Mouse (Mus musculus) liver, embryonic 12.5 days (tissue): ENCODE measurements around the gene Prep. TPM values are rescaled to one million over a fixed set of nuclear protein-coding genes. Genes with fewer than 3 reads are reported as not detected.

Source experiments
- ATAC-seq: fragments of 200-750 bp; cut with Nextera tagmentation; 2 replicates; pipeline ENCODE4 v1.8.0; 2017; ENCODE audit warnings: moderate number of reproducible peaks, mild to moderate bottlenecking, moderate library complexity
- H3K27ac ChIP-seq: fragments of 300-500 bp; sonication (generic); 2 replicates; pipeline ENCODE4 v1.5.1; 2016; ENCODE audit warnings: mild to moderate bottlenecking
- H3K27me3 ChIP-seq: fragments of 300-500 bp; sonication (generic); replicated peaks from 2 replicates; pipeline ENCODE4 v1.6.1; 2016; ENCODE audit warnings: mild to moderate bottlenecking, moderate library complexity
- H3K36me3 ChIP-seq: fragments of 300-500 bp; sonication (generic); 2 replicates; pipeline ENCODE4 v1.6.1; 2016; ENCODE audit warnings: mild to moderate bottlenecking, moderate library complexity
- H3K4me1 ChIP-seq: fragments of 300-500 bp; sonication (generic); 2 replicates; pipeline ENCODE4 v1.6.1; 2016
- H3K4me2 ChIP-seq: fragments of 300-500 bp; sonication (generic); 2 replicates; pipeline ENCODE4 v1.6.1; 2016; ENCODE audit warnings: mild to moderate bottlenecking, moderate library complexity
- H3K4me3 ChIP-seq: fragments of 300-500 bp; sonication (generic); 2 replicates; pipeline ENCODE4 v1.5.1; 2016; ENCODE audit warnings: mild to moderate bottlenecking, moderate library complexity
- H3K9ac ChIP-seq: fragments of 300-500 bp; sonication (generic); 2 replicates; pipeline ENCODE4 v1.6.1; 2016; ENCODE audit warnings: mild to moderate bottlenecking, moderate library complexity
- H3K9me3 ChIP-seq: fragments of 300-500 bp; sonication (generic); replicated peaks from 2 replicates; pipeline ENCODE4 v1.6.1; 2016; ENCODE audit warnings: mild to moderate bottlenecking, moderate library complexity
- whole genome bisulfite sequencing: fragments of 180-500 bp; shearing (Covaris S2); methylation state at CpG from one replicate; pipeline ENCODE4 v1.1.7; 2016; ENCODE audit not compliant: insufficient replicate concordance; 5-methylcytosine and 5-hydroxymethylcytosine counted together
- polyA plus RNA-seq: library from polyadenylated mRNA; unstranded; fragments of >200 nt; fragmentation: Nextera tagmentation; extraction: Ambion mirVana; gene quantifications from 2 replicates; pipeline ENCODE4 v1.2.1, GENCODE M21; 2016

Gene Prep
- polyA plus RNA-seq, 1 experiment from 2014 or later: 15.7 TPM

DNA sequence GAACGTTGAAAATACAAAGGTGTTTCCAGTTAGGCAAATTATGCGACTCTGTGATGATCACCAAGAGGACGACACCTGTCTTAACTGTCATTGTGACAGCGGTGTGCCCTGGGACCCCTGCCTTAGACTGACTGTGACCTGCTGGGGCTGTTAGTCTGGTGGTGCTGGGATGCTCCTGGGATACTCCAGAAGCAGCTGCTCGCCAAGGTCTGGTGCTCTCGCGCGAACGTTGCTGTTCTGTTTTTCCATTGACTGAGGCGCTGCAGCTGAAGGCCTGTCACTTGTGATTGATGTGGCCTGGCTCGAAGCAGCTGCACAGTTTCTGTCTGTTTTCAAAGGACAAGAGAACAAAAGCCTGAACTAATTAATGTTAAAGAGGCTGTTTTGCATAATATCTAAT, 36.2 kb downstream of the Prep start:
- Histone ChIP-seq H3K27me3 (no peaks in the 10 kb centered on the region), H3K36me3 (peaks cover 43% of the 10 kb centered on the region), H3K4me1 (peaks cover 14% of the 10 kb centered on the region), H3K27ac (no peak overlapping the region), H3K4me3 (no peak overlapping the region), H3K9me3 (0 out of 2 replicates have a peak, but pooled peaks cover 3% of the 10 kb centered on the region), H3K9ac (no peak overlapping the region), H3K4me2 (no peak overlapping the region)
- no peak for ATAC-seq
- 72% methylated on average over 11 of the region's 11 CpGs for WGBS

DNA sequence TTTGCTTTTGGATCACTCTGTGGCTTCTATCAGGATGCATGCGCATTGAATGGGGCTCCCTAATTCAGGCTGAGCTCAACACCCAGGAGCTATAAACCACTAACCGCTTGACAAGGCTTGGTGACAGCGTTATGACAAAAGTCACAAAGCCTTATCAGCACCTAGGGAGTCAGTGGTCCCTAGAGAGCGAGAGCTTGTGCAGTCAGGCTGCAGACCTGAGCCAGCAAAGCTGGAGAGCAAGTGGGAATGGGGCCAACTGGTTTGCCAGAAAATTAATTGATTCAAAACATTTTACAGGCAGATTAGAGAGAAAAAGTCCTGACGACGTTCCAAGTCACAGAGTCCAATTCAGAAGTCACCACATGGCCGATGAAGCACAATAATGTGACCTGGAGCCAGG, 37.1 kb downstream of the Prep start:
- no peaks in the 10 kb centered on the region for H3K27me3 ChIP-seq
- H3K9ac ChIP-seq: no peak overlapping the region
- peaks cover 14% of the 10 kb centered on the region for H3K4me1 ChIP-seq
- H3K4me2 ChIP-seq: no peak overlapping the region
- WGBS: 48% methylated on average over 7 of the region's 7 CpGs
- peaks cover 43% of the 10 kb centered on the region for H3K36me3 ChIP-seq
- no peak overlapping the region for H3K4me3 ChIP-seq
- H3K9me3 ChIP-seq: 0 out of 2 replicates have a peak, but pooled peaks cover 1% of the 10 kb centered on the region
- no peak overlapping the region for H3K27ac ChIP-seq
- no peak for ATAC-seq

DNA sequence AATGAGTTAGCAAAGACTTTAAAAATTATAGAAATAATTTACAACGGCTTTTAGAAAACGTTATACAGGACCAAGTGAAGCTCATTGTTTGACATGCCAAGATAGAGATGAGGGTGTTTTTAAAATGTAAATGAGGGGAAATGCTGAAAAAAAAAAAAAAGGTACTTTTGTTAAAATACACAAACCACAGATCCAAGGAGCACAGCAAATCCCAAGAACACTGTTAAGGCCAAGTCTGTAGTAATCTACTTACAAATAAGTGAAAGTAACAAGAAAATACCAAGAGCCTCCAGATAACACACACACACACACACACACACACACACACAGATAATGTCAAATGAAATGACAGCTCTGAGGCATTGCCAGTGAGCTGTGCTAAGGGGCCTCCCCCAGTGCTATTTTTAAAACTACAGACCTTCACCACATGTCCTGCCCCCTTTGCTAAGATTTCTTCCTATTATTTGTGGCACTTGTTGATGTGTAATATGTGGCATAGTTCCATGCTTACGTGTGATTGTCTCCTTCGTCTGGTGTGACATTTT, 37.6 kb downstream of the Prep start:
- no peak for ATAC-seq
- 68% methylated on average over 4 of the region's 4 CpGs for WGBS
- no peaks in the 10 kb centered on the region for H3K9me3 ChIP-seq
- no peak overlapping the region for H3K9ac ChIP-seq
- no peak overlapping the region for H3K27ac ChIP-seq
- peaks cover 14% of the 10 kb centered on the region for H3K4me1 ChIP-seq
- no peak overlapping the region for H3K4me3 ChIP-seq
- H3K36me3 ChIP-seq: peaks cover 43% of the 10 kb centered on the region
- H3K4me2 ChIP-seq: no peak overlapping the region
- H3K27me3 ChIP-seq: no peaks in the 10 kb centered on the region

DNA sequence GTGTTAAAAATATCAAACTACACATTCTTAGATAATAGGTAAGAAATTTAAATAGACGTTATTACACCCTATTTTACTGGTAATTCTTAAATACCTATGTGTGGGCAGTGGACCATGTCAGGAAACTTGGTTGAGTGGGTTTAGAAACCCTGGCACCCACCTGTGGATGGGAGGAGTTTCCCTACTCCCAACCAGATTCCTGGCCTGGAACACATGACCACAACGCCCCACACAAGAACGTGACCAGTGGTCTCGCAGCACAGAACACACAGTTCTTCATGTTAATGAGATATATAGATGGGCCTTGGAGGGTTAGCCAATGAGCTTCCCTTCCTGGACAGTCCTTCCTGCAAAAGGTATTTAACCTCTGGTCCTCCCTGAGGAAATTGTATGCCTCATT, 39.5 kb downstream of the Prep start:
- Histone ChIP-seq H3K4me2 (no peak overlapping the region), H3K4me3 (no peak overlapping the region), H3K9ac (no peak overlapping the region), H3K27ac (no peak overlapping the region), H3K36me3 (peaks cover 42% of the 10 kb centered on the region), H3K27me3 (no peaks in the 10 kb centered on the region), H3K4me1 (peaks cover 14% of the 10 kb centered on the region), H3K9me3 (no peaks in the 10 kb centered on the region)
- no peak for ATAC-seq
- 70% methylated on average over 4 of the region's 4 CpGs for WGBS

DNA sequence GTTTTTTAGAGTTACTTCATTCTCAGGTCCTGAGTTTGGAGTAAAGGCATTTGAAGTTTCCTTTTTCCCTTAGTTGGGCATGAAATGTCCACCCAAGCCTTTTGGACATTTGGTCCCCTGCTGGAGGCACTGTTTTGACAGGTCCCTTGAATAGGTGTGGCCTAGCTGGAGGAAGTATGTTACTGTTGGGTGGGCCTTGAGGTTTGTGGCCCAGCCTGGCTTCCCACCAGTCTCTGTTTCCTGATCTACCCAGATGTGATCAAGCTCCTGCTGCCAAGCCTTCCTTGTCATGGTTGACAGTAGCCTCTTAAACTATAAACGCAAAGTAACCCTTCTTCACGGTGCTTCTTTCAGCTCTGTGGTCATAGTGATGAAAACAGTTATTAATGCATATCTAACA, 40.3 kb downstream of the Prep start:
- no peak for ATAC-seq
- 52% methylated on average over 2 of the region's 2 CpGs for WGBS
- Histone ChIP-seq H3K4me3 (no peak overlapping the region), H3K9me3 (no peaks in the 10 kb centered on the region), H3K4me1 (peaks cover 14% of the 10 kb centered on the region), H3K36me3 (peaks cover 50% of the 10 kb centered on the region), H3K9ac (no peak overlapping the region), H3K27me3 (no peaks in the 10 kb centered on the region), H3K27ac (no peak overlapping the region), H3K4me2 (no peak overlapping the region)

DNA sequence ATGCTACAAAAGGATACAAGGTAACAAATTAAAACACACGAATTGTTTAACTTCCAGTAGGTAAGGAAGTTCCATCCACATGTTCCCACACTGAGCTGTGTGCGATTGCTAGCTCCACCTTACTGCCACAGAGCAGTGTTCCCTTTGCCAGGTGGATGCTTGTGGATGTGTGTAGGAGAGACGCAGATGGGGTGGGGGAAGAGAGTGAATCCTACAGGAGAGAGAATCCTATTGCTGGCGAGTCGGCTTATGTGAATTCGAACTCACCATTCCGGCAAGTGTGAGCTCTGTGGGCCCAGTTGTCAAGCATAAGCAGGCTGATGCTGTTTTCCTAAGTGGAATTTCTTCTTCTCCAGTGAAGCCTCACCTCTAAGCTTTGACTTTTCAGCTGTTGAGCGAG, 42.0 kb downstream of the Prep start:
- Histone ChIP-seq H3K4me2 (no peak overlapping the region), H3K27me3 (no peaks in the 10 kb centered on the region), H3K9ac (no peak overlapping the region), H3K4me1 (peaks cover 8% of the 10 kb centered on the region), H3K4me3 (no peak overlapping the region), H3K9me3 (no peaks in the 10 kb centered on the region), H3K36me3 (peaks cover 56% of the 10 kb centered on the region), H3K27ac (no peak overlapping the region)
- 83% methylated on average over 8 of the region's 8 CpGs for WGBS
- ATAC-seq: no peak

DNA sequence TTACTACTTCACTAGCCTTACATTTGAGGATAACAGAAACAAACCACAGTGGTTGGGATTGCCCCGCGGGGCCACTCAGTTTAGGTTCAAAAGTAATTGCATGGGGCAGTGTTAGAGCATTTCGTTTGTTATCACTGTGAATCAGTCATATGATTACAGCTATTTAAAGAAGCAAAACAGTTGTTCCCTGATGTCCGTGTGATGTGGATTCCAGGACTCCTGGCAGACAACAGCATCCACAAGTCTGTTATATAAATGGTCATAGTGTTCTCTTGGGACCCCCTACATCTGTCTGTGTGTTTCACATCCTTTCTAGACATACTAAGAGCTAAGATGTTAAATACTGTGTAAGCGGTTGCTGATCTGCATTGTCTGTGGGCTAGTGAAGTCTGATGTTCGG, 43.0 kb downstream of the Prep start:
- no peak overlapping the region for H3K27ac ChIP-seq
- H3K4me3 ChIP-seq: no peak overlapping the region
- no peak for ATAC-seq
- 80% methylated on average over 6 of the region's 6 CpGs for WGBS
- no peak overlapping the region for H3K9ac ChIP-seq
- H3K27me3 ChIP-seq: no peaks in the 10 kb centered on the region
- peaks cover 65% of the 10 kb centered on the region for H3K36me3 ChIP-seq
- H3K4me1 ChIP-seq: no peaks in the 10 kb centered on the region
- H3K4me2 ChIP-seq: no peak overlapping the region
- no peaks in the 10 kb centered on the region for H3K9me3 ChIP-seq

DNA sequence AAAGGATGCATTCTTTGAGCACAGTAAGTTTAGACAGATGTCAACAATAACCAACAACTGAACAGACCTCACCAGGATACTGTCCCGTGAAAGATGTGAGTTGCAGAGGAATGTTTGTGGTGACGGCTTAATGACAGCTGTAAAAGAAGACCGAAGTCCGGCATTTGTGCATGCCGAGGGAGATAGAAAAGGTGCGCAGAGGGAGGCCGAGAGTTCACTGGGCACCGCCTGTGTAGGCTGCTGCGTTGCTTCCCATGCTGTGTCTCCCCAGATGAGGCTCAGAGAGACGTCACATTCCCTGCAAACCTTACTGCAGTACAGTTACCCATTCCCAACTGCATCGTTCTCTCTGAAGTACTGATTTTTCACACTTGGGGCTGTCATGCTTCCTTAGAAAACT, 45.9 kb downstream of the Prep start:
- WGBS: 77% methylated on average over 11 of the region's 11 CpGs
- ATAC-seq: no peak
- H3K9me3 ChIP-seq: no peaks in the 10 kb centered on the region
- no peaks in the 10 kb centered on the region for H3K27me3 ChIP-seq
- no peak overlapping the region for H3K9ac ChIP-seq
- peaks cover 81% of the 10 kb centered on the region for H3K36me3 ChIP-seq
- no peak overlapping the region for H3K27ac ChIP-seq
- no peak overlapping the region for H3K4me2 ChIP-seq
- no peaks in the 10 kb centered on the region for H3K4me1 ChIP-seq
- H3K4me3 ChIP-seq: no peak overlapping the region

DNA sequence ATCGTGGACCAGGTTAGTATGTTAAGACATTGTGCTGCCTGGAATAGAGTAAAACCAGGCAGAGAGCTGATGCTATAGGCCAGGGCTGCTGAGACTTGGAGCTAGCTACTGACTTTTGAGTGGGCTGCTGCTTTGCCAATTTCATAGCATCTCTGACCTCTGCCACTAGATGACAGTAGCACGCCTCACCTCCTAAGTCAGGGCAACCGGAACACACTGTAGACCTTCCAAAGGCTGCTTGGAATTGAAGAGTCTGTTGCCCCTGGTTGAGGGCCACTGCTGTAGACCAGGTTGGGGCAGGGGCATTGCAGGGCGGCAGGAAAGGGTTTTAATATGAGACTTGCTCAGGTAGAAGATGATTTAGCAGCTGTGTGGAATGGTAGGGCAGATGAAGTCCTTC, 47.5 kb downstream of the Prep start:
- Histone ChIP-seq H3K4me2 (no peak overlapping the region), H3K36me3 (peaks cover 81% of the 10 kb centered on the region), H3K9me3 (no peaks in the 10 kb centered on the region), H3K4me3 (no peak overlapping the region), H3K27ac (no peak overlapping the region), H3K9ac (no peak overlapping the region), H3K4me1 (no peaks in the 10 kb centered on the region), H3K27me3 (no peaks in the 10 kb centered on the region)
- WGBS: 82% methylated on average over 4 of the region's 4 CpGs
- no peak for ATAC-seq

DNA sequence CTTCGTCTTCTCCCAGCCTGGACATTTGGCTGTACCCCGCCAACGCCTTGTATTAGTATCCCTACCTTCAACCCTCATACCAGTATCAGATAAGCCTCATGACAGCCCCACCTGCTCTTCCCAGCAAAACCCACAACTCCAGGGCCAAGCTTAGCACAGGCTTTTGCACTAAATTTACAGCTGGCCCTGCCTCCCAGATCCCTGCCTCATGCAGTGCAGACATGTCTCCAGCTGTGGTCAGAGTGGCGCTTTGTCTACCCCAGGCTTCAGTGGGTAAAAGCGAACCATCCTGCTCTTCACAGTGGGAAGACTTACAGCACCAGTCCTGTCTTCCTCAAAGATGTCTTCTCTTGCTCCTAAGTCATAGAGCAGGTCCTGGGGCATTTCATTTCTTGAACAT, 49.8 kb downstream of the Prep start:
- peaks cover 87% of the 10 kb centered on the region for H3K36me3 ChIP-seq
- 80% methylated on average over 5 of the region's 5 CpGs for WGBS
- no peak overlapping the region for H3K27ac ChIP-seq

DNA sequence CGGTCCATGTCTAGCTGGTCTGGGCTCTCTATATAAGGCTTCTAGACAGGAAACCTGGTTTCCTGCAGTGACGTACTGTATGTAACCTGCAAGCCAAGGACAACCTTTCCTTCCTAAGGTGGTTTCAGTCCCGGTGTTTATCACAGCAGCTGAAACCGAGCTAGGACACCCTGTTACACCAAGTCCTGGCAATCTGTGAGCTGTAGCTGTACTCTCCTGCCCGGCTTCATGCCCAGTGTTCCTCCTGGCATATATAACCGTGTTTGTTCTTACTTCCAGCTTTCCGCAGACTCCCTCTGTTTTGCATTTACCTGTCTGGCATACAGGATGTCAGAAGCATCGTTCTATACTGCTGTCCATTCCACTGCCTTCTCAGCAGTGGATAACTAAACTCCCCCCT, 51.4 kb downstream of the Prep start:
- Histone ChIP-seq H3K36me3 (peaks cover 88% of the 10 kb centered on the region), H3K4me1 (no peaks in the 10 kb centered on the region), H3K4me3 (no peak overlapping the region), H3K4me2 (no peak overlapping the region), H3K27ac (no peak overlapping the region), H3K9me3 (no peaks in the 10 kb centered on the region), H3K9ac (no peak overlapping the region), H3K27me3 (no peaks in the 10 kb centered on the region)
- WGBS: 82% methylated on average over 8 of the region's 8 CpGs
- ATAC-seq: no peak

More for the DNA sequence above, 49.8 kb downstream of the Prep start:
- Histone ChIP-seq H3K9me3 (no peaks in the 10 kb centered on the region), H3K27me3 (no peaks in the 10 kb centered on the region), H3K4me1 (no peaks in the 10 kb centered on the region), H3K4me3 (no peak overlapping the region), H3K9ac (no peak overlapping the region), H3K4me2 (no peak overlapping the region)
- ATAC-seq: no peak

DNA sequence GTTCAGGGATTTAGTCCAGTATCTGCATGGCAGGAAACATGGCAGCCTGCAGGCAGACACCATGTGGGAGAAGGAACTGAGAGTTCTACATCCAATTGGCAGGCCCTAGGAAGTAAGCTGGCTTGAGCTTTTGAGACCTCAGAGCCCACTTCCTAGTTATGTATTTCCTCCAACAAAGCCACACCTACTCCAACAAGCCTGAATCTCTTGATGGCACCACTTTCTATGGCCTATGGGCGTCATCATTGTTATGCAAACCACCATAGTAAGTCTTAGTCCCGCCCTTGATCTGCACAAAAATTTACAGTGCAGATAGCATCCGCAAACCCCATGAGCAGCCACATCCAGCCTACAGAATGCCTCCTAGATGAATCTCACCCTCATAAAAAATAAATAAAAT, 54.6 kb downstream of the Prep start:
- H3K9me3 ChIP-seq: no peaks in the 10 kb centered on the region
- H3K4me3 ChIP-seq: no peak overlapping the region
- no peaks in the 10 kb centered on the region for H3K4me1 ChIP-seq
- peaks cover 93% of the 10 kb centered on the region for H3K36me3 ChIP-seq
- H3K9ac ChIP-seq: no peak overlapping the region
- WGBS: 87% methylated on average over 3 of the region's 3 CpGs
- ATAC-seq: no peak
- H3K27ac ChIP-seq: no peak overlapping the region
- H3K4me2 ChIP-seq: no peak overlapping the region
- no peaks in the 10 kb centered on the region for H3K27me3 ChIP-seq

DNA sequence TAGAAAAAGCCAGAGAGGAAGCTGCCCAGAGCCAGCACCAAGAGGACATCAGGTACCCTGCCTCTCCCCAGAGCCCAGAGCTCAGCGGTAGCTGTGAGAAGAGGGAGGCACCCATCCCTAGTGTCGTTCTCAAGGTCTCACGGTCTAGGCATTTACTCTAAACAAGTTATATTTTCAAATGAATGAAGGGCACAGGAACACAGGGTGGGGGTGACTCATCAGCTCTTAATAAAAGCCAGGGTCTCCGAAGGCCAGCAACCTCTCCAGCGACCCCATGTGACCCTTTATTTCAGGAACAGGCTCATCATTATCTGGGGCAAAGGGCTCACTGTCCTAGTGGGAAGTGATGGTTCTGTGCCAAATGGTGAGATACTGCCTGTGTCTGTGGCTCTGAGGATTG, 55.5 kb downstream of the Prep start:
- WGBS: 73% methylated on average over 5 of the region's 5 CpGs
- Histone ChIP-seq H3K27ac (no peak overlapping the region), H3K9me3 (no peaks in the 10 kb centered on the region), H3K36me3 (peaks cover 93% of the 10 kb centered on the region), H3K9ac (no peak overlapping the region), H3K4me3 (no peak overlapping the region), H3K4me2 (no peak overlapping the region), H3K4me1 (no peaks in the 10 kb centered on the region), H3K27me3 (no peaks in the 10 kb centered on the region)
- ATAC-seq: no peak
